Mouse (Mus musculus) 416B (cell line): ENCODE data around the gene Map2k4.

ENCODE experiments used
- DNase-seq: peaks from one replicate; pipeline ENCODE4 v3.0.0; 2011; ENCODE audit warnings: low read depth

Gene Map2k4

DNA sequence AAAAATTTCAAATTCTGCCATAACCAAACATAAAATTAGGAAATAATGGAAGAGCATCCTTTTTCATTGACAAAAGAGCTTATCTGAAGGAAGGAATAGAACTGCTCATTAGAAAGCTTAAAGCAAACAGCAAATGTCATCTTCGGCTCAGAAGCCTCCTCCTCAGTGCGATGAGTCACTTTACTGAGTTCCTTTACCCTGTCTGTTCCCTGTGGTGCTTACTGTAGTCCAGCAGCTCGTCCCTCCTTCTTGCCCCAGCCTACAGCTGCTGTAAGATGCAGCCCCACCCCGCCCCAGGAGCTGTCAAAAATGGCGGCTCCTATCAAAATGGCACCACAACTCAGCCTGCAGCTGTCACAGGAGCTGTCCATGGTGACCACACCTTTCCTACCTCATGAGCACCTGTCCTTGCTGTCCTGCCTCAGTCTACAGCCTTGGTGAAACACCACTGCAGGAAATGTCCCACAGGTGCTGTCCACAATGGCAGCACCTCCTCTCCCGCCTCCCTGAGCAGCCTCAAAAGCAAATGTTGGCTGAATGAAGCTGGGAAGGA lies 75.3 kb downstream of the Map2k4 start:
- DNase-seq: peak; percentile 55

DNA sequence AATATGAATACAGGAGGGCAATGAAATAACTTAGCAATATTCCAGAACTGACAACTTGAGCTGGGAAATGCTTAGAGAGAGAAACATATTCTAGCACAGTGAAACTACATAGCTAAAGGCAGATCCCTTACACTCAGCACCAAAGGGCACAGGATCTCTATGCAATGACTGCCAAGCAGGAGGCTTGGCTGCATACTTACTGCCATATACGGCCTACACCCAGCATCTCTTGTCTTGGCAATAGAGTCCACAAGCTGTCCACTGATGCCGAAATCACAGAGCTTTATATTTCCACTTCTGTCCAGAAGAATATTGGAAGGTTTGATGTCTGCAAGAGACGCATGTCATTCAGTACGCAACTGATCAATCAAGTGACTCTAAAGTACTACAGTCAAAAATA lies 81.3 kb downstream of the Map2k4 start:
- no peak for DNase-seq

DNA sequence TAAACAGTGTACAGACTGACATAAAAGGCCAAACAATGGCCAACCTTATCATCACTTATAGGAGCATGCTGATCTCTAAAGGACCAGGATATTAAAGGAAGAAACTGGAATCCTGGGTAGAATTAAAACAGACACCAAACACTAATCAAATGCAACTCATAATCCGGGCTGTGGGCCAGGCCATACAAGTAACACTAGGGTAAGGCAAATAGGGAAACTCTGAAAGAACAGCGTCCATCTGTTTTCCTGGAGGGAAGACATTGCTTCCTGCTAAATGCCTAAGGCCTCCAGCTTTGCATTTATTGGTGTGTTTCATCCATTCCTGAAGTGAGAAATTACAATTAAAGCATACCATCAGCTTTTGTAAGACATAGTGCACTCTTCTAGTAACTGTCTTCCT lies 81.9 kb downstream of the Map2k4 start:
- DNase-seq: no peak

DNA sequence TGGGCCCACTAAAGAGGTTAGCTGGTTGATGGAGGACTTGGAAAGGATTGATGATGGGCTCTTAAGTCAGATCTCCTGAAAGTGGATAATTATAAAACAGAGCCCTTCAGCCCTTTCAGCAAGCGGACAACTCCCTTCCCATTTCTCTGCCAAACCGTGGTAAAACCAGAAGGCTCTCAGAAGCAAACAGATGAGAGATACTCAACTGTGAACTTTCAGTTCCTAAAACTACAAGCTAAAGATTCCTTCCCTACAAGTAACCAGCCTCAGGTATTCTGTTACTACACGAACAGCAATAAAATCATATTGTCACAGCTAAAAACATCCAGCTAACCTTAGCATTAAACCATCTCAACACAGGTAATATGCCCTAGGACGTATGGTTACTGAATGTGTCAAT lies 83.2 kb downstream of the Map2k4 start:
- DNase-seq: no peak

DNA sequence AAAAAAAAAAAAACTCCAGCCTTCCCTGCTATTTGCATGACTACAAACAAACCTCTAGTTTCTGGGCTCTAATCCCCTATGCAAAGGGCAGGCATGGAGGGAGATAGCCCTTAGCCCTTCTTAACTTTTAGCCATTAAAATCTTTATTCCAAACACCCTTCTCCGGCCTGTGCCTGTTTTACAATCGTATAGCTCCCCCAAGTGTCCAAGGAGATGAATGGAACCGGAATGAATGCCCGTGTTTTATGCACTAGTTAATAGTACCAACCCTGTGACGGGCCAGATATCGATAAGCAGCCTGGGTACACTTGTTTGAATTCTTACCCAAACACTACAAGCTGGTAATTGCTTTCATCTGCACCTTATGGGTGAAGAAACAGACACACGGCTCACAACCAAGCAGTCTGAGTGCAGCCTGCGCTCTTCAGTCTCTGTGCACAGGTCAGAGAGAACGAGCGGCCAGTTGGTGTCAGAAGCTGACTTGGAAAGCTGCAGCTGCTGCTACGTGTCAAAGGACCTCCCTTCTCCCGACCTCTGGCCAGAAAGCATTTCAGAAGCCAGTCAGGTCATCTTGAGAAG lies 109.2 kb downstream of the Map2k4 start:
- peak; percentile 52 for DNase-seq

DNA sequence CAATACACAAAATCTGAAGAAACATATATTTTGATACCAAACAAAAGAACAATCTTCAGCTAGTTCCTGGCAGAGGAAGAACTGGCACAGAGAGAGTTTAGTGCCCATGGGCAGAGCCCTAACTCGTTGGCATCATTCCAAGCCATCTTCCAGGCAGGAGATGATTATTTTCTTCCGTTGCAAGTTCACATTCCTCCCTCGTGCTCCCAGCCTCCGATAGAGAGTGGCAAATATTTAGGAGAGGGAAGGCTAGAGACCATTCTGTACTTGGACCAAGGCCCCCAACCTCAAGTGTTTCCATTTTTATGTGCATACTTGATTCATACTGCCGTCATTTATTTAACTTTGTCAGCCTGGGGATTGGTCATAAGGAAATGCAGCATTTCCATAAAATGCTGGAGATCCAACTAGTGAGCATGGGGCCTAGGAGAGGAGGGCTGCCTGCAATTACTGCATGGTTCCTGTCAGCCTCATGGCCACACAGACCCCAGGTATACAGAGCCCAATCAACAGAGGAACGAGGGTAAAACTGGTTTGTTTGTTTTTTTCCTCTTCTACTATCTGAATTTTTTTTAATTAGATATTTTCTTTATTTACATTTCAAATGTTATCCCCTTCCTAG lies 120.6 kb downstream of the Map2k4 start:
- no peak for DNase-seq

DNA sequence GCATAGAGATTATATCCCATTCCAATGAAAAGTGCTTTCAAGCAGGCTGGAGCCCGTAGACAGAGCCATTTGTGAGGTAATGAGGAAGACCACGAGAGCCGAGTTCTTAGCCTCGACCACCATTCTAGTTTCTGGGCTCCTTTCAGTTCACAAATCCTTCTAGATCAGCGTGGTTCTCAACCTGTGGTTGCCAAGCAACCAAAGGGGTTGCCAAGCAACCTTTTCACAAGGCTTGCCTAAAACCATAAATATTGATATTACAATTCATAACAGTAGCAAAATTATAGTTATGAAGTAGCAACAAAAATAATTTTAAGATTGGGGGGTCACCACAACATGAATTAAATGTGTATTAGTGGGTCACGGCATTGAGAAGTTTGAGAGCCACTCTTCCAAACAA lies 123.2 kb downstream of the Map2k4 start:
- no peak for DNase-seq

DNA sequence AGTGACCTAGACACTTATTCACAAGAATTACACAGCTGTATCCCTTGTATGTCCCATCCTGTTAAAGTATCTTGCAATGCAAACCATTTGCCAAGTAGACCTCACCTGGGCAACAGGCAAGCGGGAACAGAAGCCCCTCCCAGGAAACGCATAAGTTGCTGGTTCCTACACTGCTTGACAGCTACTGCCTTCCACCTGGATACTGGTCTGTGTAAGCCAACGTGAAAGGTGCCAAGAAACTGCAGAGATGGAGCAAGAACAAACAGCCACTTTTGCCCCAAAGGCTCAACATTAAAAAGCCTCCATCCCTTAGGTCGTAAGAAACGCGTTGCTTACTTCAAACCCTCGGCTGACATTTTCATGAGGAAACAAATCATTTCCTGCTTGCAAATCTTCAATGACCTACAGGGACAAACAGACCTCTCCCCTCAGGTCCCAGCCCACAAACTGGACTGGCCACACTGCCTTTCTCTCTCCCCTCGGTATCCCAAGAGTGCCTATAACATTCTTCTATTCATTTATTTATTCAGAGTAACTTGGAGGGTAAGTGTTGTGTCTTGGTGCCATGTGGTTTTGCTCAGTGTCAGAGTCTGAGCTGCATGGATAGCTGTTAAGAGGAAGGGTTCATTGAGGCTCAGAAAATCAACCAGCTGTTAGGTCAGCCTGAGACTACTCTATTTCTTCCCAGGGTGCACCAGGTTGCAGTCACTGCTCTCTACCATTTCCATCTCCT lies 126.1 kb downstream of the Map2k4 start:
- no peak for DNase-seq

DNA sequence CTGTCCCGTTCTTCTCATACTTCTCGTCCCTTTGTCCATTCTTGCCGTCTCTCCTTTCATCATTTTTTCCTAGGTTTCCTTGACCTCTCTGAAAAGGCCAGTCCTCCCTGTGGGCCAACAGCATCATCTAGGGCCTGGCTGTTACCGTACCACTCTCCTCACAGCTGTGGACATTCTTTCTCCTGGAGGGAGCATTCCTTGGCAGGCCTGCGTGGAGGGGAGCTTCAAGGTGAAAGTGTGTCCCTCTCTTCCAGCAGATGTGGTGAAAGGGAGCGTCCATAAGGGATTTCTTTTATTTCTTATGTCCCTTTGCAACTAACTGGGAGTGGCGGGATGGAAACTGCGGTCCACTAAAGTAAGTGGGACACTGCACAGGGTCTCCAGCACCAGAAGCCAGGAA lies 134.2 kb downstream of the Map2k4 start:
- DNase-seq: no peak

DNA sequence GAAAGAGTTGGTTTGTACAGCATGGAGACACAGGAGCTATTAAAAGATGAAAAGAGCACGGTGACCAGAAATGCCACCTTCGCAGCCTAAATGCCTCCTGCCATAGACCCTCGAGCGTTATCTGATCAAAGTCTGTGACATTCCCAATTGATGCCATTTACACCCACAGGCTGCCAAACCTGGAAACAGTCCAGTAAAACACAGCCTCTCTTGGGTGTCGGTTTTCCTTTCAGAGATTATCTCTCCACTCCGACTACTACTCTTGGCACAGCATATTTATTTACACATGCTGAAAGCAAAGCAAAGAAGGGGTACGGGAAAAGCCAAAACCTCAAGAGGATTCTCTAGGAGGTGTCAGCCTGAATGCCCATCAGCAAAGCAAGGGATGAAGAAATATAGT lies 136.7 kb downstream of the Map2k4 start:
- no peak for DNase-seq

DNA sequence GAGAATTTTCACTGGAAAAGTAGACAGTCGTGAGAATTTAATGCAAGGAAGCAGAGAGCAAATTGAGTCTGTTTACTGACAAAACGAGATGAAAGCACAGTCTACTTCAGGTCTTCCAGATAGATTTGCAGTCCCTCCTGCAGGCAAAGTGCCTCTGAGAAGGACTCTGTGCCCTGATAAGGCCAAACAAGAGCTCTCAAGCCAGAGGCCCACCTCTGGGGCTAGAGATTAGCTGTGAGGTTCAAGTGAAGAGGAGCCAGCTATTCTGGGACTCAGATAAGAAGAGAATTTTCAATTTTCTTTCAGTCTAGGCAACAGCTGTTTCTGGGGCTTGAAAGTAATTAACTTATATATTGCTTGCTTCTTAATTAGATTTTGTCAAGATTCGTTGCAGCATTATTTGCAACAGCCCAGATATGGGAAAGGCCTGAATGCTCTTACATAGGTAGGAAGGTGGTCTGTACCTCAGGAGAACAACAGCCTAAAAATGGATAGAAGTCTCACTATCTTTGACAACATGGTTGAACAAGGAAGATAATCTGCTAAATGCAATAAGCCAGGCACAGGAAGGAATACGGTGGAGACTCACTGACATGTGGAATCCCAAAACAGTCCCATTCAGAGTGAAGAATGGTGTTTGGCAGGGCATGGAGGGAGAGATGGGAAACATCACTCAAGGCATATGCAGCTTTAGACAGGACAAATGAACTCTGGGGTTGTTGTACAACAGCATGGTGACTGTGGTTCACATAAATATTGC lies 138.0 kb downstream of the Map2k4 start:
- DNase-seq: no peak

DNA sequence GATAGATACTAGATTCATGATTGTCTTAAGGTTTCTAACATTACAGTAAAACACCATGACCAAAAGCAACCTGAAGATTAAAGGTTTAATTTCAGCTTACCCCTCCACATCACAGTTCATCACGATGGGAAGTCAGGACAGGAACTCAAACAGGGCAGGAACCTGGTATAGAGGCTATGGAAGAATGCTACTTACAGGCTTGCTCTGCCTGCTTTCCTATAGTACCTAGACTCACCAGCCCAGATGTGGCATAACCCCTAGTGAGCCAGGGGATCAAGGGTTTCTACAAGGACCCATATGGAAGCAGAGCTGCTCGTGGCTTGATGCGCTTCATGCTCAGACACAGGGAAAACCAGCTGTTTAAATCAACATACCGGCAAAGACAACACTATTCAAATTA lies 138.6 kb downstream of the Map2k4 start:
- DNase-seq: no peak

DNA sequence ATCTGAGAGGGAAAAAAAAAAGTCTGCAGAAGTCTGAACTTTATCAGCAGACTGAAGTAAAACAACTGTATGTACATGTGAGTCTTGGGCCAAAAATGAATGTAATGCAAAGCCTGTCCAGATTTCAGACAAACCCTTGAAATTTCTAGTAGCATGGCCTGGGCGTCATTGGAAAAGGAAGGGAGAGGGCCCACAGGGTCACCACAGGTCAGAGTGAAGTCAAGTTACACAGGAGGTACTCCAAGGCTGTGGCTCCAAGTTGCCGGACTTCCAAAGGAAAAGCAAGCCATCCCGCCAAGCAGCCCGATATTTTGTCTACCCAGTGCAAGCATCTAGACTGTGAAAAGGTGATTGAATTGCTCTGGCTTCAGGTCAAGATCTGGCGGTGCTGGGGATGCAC lies 141.8 kb downstream of the Map2k4 start:
- no peak for DNase-seq

DNA sequence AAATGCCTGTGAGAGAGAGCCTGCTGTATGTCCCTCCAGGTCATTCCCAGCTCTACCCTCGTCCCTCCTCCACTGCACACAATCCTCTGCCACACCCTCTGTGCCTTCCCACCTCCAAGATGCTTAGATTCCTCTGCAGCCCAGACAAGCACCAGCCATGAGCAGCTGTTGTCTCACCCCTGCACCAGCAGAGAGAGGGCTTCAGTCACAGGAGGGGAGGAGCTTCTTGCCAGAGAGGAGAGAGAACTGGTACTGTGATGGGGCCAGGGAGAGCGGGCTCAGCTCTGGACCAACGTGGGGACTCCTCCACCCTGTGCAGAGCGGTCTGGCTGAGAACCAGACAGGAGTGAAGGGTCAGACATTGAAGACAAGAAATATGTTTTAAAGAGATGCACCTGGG lies 143.6 kb downstream of the Map2k4 start:
- DNase-seq: no peak

DNA sequence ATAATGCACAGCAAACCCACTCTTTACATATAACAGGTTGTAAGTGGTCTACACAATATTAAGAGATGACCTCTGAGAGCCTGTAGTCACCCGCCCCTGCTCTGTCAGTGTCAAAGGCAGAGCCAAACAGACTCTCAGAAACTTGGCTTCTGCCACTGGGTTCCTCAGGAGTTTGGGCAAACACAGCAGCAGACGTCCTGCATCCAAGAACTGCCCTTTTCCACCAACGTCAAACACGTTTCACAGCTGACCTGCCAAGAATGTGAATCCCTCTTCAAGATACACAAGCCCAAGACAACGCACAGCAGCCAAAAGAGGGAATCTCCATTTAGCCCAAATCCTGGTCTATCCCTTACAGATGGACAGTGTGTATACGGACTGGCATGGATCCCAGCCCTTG lies 147.8 kb downstream of the Map2k4 start:
- no peak for DNase-seq
